Mouse (Mus musculus): Measurements from ENCODE around the gene Dgkh.

GRCm38 (mm10) chr14:78733366-78734076, 945 bp upstream of the Dgkh start:
- no peak for TF ChIP-seq CTCF (IDR thresholded peaks at IDR 0.05; ENCODE audit: insufficient read depth, low read length)
- TF ChIP-seq POLR2A (IDR thresholded peaks at IDR 0.05; ENCODE audit: borderline replicate concordance, extremely low read depth, low read depth, low read length) = no peak

Measured in lung, adult 2 months (tissue).